Mouse (Mus musculus): Measurements from ENCODE around the gene Gpc5.
"Not testable (repeated sequence)": the region's sequence is repeated elsewhere in the genome, so short reads cannot be mapped to it uniquely, and the experiment has no call there.

The Gpc5 gene

DNA sequence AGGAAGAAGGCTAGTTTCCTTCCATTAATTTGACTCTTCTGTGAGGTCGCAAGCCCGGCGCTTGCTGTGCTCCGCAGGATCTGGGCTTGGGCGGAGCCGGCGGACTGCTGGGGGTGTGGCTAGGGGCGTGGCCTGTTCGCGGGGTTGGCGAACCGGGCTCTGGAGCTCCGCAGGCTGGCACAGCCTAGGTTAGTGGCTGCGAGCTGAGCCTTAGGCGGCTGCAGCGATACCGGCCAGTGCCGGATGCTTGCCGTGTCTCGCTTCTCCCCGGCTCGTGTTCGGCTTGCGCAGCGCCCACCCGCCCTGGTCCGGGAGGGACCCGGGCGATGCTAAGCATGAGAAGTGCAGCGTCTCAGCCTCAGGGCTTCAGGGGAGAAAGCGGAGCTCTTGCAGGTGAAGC lies at the start of gene Gpc5:
TSS of gene Gpc5 (plus strand) at position 135 of the 400 bp plus-strand sequence.
- DNase-seq (ENCODE audit: low read depth, low spot score): peak; percentile 68

DNA sequence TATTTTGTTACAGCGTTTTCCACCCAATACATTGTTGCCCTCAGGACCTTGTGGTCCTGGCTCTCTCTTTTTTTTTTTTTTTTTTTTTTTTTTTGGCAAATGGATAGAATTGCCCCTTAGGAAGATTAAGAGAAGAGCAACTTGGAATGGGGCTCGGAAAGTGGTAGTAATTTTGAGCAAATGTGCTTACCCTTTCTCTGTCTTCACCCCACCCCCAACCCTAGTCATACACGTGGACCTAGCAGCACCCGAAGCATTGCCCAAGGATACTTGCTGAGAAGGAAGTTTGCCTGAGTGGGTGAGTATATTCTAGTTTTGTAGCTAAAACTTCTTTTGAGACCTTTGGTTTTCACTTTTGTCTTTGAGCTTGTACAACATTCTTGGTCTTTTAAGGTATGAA lies 49.4 kb upstream of the Gpc5 start:
- no peak for DNase-seq (ENCODE audit: low read depth, low spot score)

DNA sequence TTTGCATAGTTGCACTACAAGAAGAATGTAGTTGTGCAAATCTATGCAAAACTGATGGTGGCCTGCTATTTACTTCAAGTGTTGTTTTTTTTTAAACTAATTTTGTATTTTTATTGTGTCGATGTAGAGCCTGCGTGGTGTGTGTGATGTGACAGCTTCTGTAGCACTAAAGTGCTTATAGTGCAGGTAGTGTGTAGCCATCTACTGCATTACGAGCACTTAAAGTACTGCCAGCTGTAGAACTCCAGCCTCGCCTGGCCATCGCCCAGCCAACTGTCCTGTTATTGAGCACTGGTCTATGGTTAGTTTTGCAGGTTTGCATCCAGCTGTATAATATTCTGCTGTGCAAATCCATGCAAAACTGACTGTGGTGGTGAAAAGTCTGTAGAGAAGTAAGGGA lies 48.0 kb upstream of the Gpc5 start:
- DNase-seq (ENCODE audit: low read depth, low spot score): no peak

DNA sequence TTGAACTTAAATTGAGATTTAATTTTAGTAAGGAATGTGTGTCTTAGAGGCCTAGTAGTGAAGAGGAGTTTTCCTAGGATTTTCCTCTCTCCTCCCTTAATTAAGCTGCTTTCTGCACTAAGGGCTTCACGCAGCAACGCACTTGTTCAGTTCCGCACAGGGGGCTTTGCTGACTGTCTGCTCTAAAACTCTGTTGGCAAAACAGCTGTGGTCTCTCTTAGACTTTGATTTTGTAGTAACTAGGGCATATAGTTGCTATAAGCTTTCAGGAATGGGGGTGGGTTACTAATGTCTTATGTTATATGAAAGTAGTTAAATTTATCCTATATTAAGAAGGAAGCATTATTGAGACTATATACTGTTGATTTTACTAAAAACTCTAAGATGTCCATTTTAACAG lies 46.3 kb upstream of the Gpc5 start:
- no peak for DNase-seq (ENCODE audit: low read depth, low spot score)

DNA sequence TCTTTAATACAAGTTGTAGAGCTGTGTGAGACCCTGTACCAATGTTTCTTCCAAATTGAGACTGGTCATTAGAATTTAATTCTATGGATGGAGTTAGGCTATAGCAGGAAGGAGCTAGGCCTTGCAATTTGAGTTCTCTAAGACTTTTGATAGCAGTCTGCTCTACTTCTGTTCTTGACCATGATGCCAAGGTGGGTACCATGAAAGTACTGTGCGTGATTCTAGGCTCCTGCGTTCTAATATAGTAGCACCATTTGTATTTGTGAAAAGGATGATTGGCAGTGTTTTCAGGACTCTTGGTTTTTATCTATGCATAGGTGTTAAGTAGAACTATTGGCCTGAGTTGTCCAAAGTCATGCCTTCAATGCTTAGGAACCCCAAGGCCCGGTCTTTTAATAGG lies 44.7 kb upstream of the Gpc5 start:
- no peak for DNase-seq (ENCODE audit: low read depth, low spot score)

DNA sequence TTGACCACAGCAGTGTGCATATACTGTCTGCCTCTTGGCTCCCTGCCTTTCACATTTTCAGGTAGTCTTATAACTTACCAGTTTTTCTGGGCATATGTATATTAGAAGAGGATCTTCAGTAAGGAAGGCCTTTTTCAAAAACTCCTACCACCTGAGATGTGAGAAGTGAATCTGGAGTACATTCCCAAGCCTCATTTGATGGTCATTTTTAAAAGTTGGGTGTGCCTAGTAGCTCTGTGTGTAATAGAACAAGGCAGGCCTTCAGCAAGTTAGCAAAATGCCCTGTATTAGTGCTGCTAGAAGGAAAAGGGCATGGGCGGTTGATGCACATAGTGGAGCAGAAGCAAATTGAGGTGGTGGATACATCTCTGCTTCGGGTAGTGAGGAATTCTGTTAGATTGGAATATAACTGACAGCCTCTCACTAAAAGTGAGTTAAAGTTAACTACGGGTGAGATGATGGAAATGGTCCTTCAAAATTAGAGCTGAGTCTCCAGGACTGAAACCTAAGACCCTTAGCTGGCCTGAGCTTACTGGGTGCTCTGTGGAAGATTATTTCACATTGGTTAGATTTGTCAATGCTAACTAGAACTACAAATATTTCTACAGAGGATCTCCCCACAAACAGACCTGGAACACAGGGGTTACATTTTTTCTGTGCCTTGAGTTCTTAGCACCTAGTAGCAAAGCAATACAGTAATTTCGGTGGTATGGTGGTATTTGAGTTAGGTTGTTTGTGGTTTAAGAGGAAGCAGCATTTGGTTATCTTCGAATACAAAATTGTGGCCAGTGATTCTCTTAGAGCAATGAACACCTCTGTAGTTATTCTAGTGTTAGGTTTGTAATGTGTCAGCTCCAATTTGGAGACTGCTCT lies 43.8 kb upstream of the Gpc5 start:
- DNase-seq (ENCODE audit: low read depth, low spot score): no peak

DNA sequence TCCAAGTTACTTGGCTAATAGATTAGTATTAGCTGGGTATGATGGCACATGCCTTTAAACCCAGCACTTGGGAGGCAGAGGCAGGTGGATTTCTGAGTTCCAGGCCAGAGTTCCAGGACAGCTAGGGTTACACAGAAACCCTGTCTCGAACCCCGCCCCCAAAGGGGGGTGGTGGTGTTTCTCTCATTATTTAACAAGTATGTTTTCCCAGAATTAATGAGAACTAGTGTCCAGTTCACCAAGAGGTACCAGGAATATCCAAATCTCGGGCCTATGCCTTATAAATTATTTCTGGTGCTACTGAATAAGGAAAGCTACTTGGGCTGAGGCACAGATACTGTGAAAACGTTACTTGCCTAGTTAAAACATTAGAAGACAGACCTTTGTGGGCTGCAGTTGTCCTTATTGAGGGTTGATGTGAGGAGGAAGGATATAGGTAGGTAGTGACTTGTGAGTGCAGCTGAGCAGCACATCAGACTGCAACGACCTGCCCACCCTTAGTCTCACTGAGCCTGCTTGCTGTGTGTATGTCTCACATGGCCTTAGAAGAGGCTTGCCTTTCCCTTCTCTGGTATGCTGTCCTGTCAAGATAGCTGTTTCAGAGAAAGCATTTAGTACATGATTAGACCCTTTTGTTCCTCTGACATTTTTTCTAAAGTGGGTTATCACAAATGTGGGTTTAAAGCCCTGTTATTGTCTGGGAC lies 43.0 kb upstream of the Gpc5 start:
- DNase-seq (ENCODE audit: low read depth, low spot score): no peak

DNA sequence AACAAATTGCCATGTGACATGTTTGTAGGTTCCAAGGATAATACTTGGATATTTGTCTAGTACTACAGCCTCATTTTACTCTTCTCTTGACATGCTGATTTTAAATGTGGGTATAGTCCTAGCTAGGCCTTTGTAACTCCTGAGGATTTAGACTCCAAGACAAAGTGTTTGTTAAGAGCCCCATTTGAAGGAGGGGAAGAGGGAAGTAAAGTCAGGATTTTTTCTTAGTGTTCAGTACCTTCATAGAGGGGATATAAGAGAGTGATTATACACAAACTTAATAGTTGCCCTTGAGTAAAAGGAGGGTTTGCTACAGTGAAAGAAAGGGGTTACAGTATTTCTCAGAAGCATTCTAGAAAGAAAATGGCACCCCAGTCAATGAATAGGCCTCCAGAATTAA lies 42.2 kb upstream of the Gpc5 start:
- no peak for DNase-seq (ENCODE audit: low read depth, low spot score)

DNA sequence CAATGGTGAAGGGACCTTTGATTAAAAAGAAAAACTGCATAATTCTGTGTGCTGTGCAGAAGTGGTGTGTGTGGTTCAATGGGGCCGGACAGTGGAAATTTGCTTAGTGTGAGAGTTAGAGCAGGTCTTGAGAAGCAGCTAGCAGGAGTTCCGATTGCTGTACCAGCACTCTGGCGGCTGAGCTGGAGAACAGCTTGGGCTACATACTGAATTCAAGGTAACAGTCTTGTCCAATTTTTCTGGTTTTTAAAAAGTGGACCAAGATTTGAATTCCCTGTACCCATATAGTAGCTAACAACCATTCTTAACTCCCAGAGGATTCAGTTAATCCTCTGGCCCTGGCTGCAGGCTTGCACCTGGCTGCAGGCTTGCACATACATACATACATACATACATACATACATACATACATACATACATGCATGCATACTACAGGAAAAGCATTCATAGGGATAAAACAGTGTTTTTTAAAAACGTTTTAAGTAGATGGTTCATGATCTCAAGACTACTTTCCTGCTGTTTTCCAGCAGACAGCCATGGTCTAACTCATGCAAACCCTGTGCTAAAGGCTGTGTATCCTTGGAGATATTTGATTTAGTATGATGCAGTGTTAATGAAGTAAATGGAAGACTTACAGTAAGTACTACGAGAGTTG lies 40.8 kb upstream of the Gpc5 start:
- no peak for DNase-seq (ENCODE audit: low read depth, low spot score)

DNA sequence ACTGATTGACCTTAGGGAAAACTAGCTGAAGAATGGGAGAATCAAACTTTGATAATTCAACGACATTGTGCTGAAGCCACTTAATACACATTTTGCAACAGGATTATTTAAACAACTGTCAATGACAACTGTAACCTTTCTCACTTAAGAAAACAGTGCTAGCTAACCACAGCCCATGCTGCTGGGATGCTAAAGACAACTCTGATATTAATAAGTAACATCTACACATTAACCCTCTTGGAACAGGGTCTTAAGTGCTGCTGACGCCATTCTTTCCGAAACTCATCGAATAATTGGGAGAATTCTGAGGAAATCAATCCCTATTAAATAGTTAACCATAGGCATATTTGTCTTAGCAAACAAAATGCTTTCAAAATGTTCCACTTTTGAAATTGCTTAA lies 39.6 kb upstream of the Gpc5 start:
- DNase-seq (ENCODE audit: low read depth, low spot score): no peak

DNA sequence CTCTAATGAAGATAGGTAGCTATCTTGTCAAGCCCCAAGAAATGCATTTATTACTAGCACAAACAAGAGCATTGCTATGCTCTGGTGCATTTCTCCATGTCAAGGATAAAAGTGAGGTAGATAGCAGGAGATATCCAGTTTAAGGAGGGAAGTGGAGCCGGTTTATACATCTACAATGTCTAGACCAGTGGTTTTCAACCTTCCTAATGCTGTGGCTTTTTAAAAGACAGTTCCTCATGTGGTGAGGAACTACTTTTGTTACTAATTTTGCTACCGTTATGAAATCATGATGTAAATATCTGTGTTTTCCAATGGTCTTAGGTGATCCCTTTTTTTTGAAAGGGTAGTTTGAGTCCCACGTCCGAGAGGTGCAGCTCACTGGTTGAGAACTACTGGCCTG lies 37.8 kb upstream of the Gpc5 start:
- DNase-seq (ENCODE audit: low read depth, low spot score): no peak

DNA sequence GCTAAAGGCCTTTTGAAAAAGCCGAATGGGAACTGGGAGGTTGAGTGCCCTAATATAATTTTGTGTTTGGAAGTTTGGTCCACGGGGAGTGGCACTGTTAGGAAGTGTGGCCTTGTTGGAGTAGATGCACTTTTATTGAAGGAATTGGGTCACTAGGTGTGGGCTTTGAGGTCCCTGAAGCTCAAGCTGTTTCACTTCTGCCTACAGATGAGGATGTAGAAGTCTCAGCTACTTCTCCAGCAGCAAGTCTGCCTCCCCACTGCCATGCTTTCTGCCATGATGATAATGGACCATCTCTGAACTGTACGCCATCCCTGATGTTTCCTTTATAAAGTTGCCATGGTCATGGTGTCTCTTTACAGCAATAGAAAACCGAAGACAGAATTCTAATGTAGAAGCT lies 34.5 kb upstream of the Gpc5 start:
- no peak for DNase-seq (ENCODE audit: low read depth, low spot score)

DNA sequence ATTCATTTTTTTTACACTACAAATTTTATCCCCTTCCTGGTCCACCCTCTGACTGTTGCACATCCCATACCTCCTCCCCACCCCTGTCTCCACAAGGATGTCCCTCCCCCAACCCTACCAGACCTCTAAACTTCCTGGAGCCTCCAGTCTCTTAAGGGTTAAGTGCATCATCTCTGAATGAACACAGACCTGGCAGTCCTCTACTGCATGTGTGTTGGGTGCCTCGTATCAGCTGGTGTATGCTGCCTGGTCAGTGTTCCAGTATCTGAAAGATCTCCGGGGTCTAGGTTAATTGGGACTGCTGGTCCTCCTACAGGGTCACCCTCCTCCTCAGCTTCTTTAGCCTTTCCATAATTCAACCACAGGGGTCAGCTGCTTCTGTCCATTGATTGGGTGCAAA lies 25.9 kb upstream of the Gpc5 start:
- DNase-seq (ENCODE audit: low read depth, low spot score): not testable (repeated sequence)

DNA sequence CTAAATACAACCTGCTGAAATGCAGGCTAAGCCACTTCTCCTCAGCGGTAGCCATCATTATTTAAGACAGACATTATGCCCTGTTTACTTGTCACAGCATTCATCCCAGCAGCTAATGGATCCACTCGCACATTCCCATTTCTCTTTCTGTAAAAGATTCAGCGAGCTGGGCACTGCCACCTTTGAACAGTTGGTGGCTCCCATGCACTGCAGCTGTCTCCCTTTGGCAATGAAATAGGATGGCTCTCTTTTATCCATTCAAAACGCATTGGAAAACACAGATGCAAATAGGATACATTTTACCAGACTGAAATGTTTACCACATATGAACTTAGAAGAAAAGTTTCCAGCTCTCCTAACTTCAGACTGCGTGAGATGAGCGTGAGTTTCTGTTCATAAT lies 21.5 kb upstream of the Gpc5 start:
- DNase-seq (ENCODE audit: low read depth, low spot score): no peak

DNA sequence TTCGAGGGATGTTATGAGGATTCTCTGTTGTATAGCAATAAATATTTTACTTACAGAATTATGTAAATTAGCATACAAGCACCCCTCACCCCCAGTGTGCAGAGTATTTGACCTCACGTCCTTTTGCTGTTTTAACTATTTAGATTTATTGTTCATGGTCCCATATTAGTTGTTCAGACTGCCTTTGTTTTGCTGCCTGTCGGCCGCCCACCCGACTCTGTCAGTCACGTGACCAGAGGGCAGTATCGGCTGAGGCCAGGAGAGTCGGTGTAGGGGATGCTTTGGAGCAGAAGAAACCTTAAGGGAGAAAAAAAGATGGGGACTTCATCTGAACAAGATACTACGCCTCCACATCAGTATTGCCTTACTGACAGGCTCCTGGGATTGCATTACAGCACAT lies 14.7 kb upstream of the Gpc5 start:
- no peak for DNase-seq (ENCODE audit: low read depth, low spot score)

DNA sequence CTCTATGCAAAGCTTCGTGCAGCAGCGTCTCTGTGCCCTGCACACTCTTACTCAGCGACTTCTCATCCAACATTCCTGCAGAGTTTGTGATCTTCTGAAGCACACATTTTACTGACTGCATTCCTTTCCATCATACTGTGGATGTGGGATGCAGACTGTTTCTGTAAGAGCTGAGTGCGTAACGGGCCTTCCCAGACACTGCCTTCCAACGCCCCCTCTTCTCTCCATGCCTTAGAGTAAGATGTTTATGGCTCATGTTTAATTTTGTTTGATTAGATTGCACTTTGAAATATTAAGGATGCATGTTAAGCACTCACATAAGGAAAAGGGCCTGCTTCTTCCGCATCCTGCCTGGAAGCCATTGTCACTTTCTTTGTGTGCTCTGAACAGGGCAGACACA lies 14.0 kb upstream of the Gpc5 start:
- no peak for DNase-seq (ENCODE audit: low read depth, low spot score)

DNA sequence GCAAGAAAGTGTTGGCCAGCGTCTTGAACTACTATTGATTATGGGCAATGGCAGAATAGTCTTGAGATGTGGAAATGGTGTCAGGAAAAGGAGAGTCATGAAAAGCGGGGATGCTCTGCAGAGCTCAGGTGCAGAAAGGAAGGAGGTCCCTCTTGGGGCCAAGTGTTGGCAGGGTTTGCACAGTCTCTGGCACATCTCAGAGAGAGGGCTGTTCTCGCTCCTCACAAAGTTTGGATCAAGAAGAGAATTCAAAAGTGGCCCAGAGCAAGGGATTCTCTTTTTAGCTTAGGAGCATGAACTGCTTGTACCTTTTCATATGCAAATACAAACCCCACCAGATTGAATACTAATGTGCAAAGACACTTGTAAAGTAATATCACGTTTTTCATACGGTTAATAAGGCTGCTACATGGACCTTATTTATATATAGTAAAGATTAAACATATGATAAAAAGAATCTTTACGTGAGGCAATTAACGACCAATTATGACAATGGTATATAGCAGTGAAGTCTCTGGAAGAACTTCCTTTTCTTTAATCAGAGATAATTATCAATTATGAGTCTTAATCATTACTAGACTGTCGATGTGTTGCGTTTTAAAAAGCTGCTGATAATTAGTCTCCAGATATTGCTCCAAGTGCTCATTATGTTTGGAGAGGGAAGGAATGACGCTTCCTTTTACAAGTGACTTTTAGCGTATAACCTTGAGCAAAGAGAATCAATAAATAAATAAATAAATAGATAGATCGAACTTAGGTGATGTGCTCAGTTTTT lies 10.1 kb upstream of the Gpc5 start:
- no peak for DNase-seq (ENCODE audit: low read depth, low spot score)

DNA sequence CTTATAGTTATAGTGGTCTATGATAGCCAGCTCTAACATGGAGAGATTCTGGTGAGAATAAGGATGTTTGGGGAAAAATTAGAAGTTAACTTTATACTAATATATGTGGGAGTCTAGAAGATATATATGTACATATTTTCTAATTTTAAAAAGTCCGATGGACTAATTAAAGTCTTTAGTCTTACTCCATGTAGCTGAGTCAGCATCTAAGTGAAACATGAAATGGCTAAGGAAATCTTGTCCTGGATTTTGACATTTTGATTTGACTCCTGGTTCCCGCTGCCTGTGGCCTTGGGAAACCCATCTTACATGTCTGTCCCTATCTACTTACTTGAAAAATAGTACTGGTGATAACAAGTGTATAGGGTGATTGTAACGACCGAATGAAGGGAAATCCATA lies 1.5 kb upstream of the Gpc5 start:
- DNase-seq (ENCODE audit: low read depth, low spot score): no peak

DNA sequence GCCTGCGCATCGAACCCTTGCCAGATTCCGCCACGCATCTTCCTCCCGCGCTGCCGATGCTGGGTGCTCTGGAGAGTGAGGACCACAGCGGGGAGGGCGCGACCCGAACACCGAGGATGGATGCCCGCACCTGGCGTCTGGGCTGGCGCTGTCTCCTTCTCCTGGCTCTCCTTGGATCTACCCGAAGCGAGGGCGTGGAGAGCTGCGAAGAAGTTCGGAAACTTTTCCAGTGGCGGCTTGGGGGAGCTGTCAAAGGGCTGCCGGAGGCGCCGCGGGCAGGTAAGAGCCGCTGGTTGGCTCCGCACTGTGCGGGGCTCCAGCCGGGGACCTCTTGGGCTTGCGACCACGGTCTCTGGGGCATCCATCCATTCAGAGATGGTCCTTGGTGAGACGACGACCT lies 495 bp downstream of the Gpc5 start:
- no peak for DNase-seq (ENCODE audit: low read depth, low spot score)

DNA sequence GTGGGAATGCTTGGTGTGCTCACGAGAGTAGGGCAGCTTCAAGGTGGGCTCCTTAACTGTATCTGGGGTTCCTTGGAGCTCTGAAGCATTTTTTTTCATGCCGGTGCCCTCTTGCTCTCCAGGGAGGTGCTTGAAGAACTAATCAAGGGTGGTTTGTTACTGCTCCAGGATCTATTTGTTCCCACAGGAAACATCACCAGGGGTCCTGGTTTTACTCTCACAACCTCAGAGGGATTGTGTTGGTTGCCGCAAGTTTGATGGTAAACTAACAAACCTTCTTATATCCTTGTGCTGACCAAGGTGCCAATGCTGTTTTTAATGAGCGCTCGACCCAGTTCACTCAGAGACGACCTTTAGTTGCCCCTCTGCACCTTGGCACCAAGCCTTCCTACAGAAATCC lies 937 bp downstream of the Gpc5 start:
- DNase-seq (ENCODE audit: low read depth, low spot score): no peak

DNA sequence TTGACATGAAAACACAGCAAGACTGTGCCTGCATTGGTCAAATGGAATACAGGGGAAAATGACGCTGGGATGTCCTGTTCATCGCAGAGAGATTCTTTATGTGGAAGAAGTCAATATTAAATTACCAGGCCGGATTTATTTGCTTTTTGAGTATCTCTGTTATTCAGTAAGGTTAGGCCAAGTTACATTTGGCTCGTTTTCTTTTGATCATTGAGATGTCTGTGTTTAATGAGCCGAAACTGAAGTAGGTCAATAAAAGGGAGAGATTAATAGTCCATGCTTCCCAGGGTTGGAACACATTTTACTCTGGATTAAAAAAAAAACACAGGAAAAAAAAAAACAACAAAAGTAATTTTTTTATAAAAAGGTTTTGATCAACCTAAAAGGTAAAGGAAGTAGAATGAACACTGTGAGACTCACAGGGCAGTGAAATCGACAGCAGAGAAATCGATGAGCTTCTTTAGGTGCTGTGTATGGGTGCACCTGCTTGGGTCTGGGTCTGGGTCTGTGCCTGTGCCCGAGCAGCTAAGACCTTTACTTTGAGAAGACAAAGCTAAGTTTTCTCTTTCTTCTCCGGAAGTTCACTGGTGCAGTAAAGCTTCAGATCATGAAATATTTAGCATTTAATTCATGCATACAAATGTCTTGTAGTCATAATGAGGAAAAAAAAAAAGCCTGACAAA lies 8.7 kb downstream of the Gpc5 start:
- DNase-seq (ENCODE audit: low read depth, low spot score): no peak

All from embryo, embryonic 11.5 days (tissue).